Mouse (Mus musculus) small intestine, adult 2 months (tissue): Measurements from ENCODE around the gene Coa3.

Experiments used
- CTCF ChIP-seq: fragments of 200-500 bp; IDR thresholded peaks from 2 replicates; pipeline ENCODE4 v1.5.1; 2012; ENCODE audit warnings: low read depth, mild to moderate bottlenecking, control low read depth, inconsistent platforms, low read length, moderate library complexity, mixed read lengths; ENCODE audit not compliant: insufficient replicate concordance, insufficient read length; ENCODE audit errors: extremely low read depth
- POLR2A ChIP-seq: fragments of 200-500 bp; IDR thresholded peaks from 2 replicates; pipeline ENCODE4 v1.6.1; 2012; ENCODE audit warnings: low read depth, mild to moderate bottlenecking, control low read depth, inconsistent platforms, low read length, moderate library complexity

- TF ChIP-seq POLR2A (no peak), CTCF (no peak)
These were observed 32.8 kb downstream of the Coa3 start, which contains the start of gene Ramp2 for GRCm38 (mm10) chr11:101245855-101246701.
